Mouse (Mus musculus) thymus, adult 2 months (tissue): ENCODE results near the gene Bzw1.

ENCODE experiments used
- CTCF ChIP-seq: fragments of 200-500 bp; IDR thresholded peaks from 2 replicates; pipeline ENCODE4 v1.5.1; 2012; ENCODE audit warnings: mild to moderate bottlenecking, control low read depth, low read length, moderate library complexity, borderline replicate concordance; ENCODE audit not compliant: control insufficient read depth, poor library complexity, insufficient read depth; ENCODE audit errors: extremely low read depth
- POLR2A ChIP-seq: fragments of 200-500 bp; IDR thresholded peaks from 2 replicates; pipeline ENCODE4 v1.6.1; 2012; ENCODE audit warnings: mild to moderate bottlenecking, low read length, control low read depth, moderate library complexity; ENCODE audit not compliant: control insufficient read depth, poor library complexity, insufficient read depth; ENCODE audit errors: extremely low read depth

DNA sequence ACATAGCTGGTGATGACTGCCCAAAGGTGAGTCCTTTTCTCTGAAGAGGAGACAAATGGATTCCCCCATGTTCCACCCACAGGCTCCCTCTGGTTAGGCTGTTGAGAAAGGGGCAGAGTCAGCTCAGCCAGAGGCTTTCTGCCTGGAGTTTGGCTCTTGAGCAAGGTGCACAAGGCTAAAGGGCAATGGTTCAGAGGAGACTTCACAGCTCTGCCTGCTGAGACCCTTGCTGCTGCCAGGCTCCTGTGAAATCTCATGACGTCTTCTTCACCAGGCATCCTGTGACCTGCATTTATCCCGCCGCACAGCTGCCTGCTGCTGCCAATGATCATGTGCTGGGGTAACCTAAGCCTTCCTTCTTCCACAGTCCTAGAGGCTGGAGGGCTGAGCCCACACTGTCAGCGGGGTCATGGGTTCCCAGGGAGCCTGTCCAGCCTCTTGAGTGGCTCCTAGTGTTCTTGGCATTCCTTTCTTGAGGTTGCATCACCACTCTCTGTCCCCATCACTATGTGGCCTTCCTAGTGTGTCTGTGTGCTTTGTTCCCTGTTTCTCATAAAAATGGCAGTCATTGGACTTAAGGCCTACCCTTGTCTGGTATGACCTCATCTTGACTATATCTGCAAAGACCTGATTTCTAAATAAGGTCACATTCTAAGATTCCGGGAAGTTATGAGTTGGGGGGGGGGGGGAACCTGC lies 10.0 kb upstream of the Bzw1 start:
- TF ChIP-seq CTCF = no peak
- TF ChIP-seq POLR2A = no peak
